Mouse (Mus musculus) midbrain, embryonic 14.5 days (tissue): ENCODE results near the gene Ltv1. TPM values are rescaled to one million over a fixed set of nuclear protein-coding genes. Genes with fewer than 3 reads are reported as not detected.

ENCODE experiments used
- ATAC-seq: fragments of 200-750 bp; cut with Nextera tagmentation; 2 replicates; pipeline ENCODE4 v1.8.0; 2017; ENCODE audit warnings: moderate number of reproducible peaks, moderate library complexity; ENCODE audit not compliant: low FRiP score, low TSS enrichment
- DNase-seq: peaks from one replicate; pipeline ENCODE4 v3.0.0-alpha.2; 2015
- H3K27ac ChIP-seq: fragments of 300-500 bp; sonication (generic); replicated peaks from 2 replicates; pipeline ENCODE4 v1.5.1; 2014; ENCODE audit warnings: mild to moderate bottlenecking, low read depth, low read length, moderate library complexity
- H3K27me3 ChIP-seq: fragments of 300-500 bp; sonication (generic); 2 replicates; pipeline ENCODE4 v1.6.1; 2014; ENCODE audit warnings: low read length, control low read depth, mixed read lengths; ENCODE audit not compliant: control insufficient read depth, insufficient read depth
- H3K36me3 ChIP-seq: fragments of 300-500 bp; sonication (generic); 2 replicates; pipeline ENCODE4 v1.6.1; 2014; ENCODE audit warnings: low read length, control low read depth; ENCODE audit not compliant: control insufficient read depth, insufficient read depth
- H3K4me1 ChIP-seq: fragments of 300-500 bp; sonication (generic); 2 replicates; pipeline ENCODE4 v1.6.1; 2014; ENCODE audit warnings: mild to moderate bottlenecking, antibody characterized with exemption, low read length, control low read depth; ENCODE audit not compliant: control insufficient read depth, insufficient read depth
- H3K4me2 ChIP-seq: fragments of 300-500 bp; sonication (generic); 2 replicates; pipeline ENCODE4 v1.6.1; 2014; ENCODE audit warnings: mild to moderate bottlenecking, low read length, moderate library complexity
- H3K4me3 ChIP-seq: fragments of 300-500 bp; sonication (generic); replicated peaks from 2 replicates; pipeline ENCODE4 v1.5.1; 2014; ENCODE audit warnings: low read depth, low read length
- H3K9ac ChIP-seq: fragments of 300-500 bp; sonication (generic); replicated peaks from 2 replicates; pipeline ENCODE4 v1.6.1; 2014; ENCODE audit warnings: mild to moderate bottlenecking, low read length, moderate library complexity
- H3K9me3 ChIP-seq: fragments of 300-500 bp; sonication (generic); 2 replicates; pipeline ENCODE4 v1.6.1; 2016; ENCODE audit warnings: low read length, control low read depth, mixed read lengths; ENCODE audit not compliant: control insufficient read depth
- WGBS: fragments of 180-500 bp; shearing (Covaris S2); extraction: QIAGEN DNeasy Blood & Tissue Kit; methylation state at CpG from one replicate; pipeline ENCODE4 v1.1.7; 2014; 5-methylcytosine and 5-hydroxymethylcytosine counted together
- polyA plus RNA-seq: library from polyadenylated mRNA; unstranded; fragments of >200 nt; fragmentation: Nextera tagmentation; extraction: Ambion mirVana; gene quantifications from 2 replicates; pipeline ENCODE4 v1.2.1, GENCODE M21; 2014

Ltv1 gene
- polyA plus RNA-seq, 1 experiment from 2014 or later: 39.3 TPM

DNA sequence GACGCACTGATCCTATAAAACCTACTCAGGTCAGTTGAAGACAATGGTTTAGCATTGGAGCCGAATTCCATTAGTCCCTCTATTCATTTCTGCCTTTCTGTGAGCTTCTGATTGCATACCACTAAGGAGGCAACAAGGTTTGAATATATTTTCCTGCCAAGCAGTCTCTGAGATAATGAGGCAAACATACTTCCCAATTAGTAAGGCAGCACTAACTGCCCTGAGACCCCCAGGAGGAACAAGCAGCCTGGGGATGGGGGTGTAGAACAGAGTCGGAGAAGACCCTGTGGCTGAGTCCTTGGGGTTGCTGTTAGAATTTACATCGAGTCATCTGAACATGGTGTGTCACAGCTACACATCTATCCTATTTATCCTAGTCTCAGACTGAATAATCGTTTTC, 37.6 kb downstream of the Ltv1 start:
- Histone ChIP-seq H3K36me3 (no peaks in the 10 kb centered on the region), H3K4me3 (no peak overlapping the region), H3K9me3 (no peaks in the 10 kb centered on the region), H3K27ac (no peak overlapping the region), H3K9ac (no peak overlapping the region), H3K4me1 (0 out of 2 replicates have a peak, but pooled peaks cover 3% of the 10 kb centered on the region), H3K4me2 (no peak overlapping the region), H3K27me3 (no peaks in the 10 kb centered on the region)
- no peak for ATAC-seq
- WGBS: 81% methylated on average over 5 of the region's 5 CpGs
- DNase-seq: no peak

DNA sequence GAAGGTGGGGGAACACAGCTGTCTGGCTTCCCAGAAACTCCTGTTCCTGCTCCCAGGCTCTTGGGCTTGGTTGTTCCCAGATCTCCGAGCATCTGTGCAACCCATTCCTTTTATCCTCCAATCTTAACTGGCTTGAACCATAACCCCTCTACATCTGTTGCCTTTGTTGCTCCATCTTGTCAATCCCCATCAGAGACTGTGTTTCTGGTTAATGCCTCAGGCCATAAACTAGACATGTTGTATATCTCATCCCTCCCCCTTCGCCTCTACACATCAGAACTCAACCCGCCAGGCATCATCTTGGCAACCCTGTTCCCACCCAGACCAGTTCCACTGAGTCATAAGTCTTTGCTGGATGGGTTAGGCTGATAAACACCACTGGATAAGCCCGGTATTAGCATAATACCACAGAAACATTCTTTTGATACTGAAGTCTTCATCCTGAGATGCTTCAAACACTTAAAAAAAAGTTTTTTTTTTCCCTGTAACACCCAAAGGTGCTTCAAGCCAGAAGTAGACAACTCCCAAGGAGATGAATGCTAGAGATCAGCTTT, 40.1 kb downstream of the Ltv1 start:
- Histone ChIP-seq H3K9ac (no peak overlapping the region), H3K4me3 (no peak overlapping the region), H3K27ac (no peak overlapping the region), H3K27me3 (no peaks in the 10 kb centered on the region), H3K4me1 (0 out of 2 replicates have a peak, but pooled peaks cover 3% of the 10 kb centered on the region), H3K36me3 (no peaks in the 10 kb centered on the region), H3K4me2 (no peak overlapping the region), H3K9me3 (no peaks in the 10 kb centered on the region)
- DNase-seq (no peak), ATAC-seq (no peak)
- WGBS: 91% methylated on average over 4 of the region's 4 CpGs

DNA sequence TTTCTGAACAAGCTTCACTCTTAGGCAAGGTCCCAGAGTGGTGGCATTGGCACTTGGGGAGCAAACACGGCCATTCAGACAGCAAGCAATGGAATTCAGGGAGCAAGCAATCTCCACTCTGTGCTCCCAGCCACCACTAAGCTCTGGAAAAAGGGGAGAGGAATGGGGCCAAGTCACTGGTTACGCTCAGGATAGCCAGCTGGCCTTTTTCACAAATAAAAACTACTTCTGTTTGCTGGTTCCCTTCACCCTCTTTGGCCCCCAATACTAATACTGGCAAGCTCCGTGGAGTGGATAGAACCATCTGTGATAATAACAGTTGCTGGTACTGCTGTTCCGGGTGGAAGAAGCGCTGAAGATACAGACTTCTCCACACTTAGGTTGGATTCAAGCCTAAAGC, 41.6 kb downstream of the Ltv1 start:
- ATAC-seq (no peak), DNase-seq (no peak)
- Histone ChIP-seq H3K9me3 (no peaks in the 10 kb centered on the region), H3K27ac (no peak overlapping the region), H3K36me3 (no peaks in the 10 kb centered on the region), H3K27me3 (no peaks in the 10 kb centered on the region), H3K4me3 (no peak overlapping the region), H3K4me1 (0 out of 2 replicates have a peak, but pooled peaks cover 3% of the 10 kb centered on the region), H3K4me2 (no peak overlapping the region), H3K9ac (no peak overlapping the region)
- WGBS: 82% methylated on average over 5 of the region's 5 CpGs

DNA sequence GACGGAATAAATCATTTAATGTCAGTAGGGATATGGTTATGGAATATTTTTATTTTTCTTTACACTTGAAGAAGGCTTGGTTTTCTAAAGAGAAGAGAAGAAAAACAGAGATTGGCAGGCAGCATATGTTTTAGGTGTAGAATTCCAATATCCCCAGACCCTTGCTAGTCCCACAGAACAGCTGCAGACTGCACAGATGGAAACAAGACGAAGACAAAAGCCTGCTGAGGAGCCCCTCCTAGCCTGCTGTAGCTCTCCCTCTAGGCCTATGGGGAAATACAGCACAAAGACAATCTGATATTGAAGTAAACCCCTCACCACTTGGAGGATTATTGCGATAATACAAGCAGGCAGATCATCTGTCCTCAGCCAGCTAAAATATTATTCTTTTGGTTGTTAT, 42.5 kb downstream of the Ltv1 start:
- no peak overlapping the region for H3K4me3 ChIP-seq
- H3K36me3 ChIP-seq: no peaks in the 10 kb centered on the region
- H3K27ac ChIP-seq: no peak overlapping the region
- no peaks in the 10 kb centered on the region for H3K27me3 ChIP-seq
- ATAC-seq (no peak), DNase-seq (peak; percentile 25)
- no peak overlapping the region for H3K9ac ChIP-seq
- H3K4me2 ChIP-seq: no peak overlapping the region
- no peaks in the 10 kb centered on the region for H3K9me3 ChIP-seq
- H3K4me1 ChIP-seq: 0 out of 2 replicates have a peak, but pooled peaks cover 3% of the 10 kb centered on the region
- WGBS: 56% methylated on average over 3 of the region's 3 CpGs

DNA sequence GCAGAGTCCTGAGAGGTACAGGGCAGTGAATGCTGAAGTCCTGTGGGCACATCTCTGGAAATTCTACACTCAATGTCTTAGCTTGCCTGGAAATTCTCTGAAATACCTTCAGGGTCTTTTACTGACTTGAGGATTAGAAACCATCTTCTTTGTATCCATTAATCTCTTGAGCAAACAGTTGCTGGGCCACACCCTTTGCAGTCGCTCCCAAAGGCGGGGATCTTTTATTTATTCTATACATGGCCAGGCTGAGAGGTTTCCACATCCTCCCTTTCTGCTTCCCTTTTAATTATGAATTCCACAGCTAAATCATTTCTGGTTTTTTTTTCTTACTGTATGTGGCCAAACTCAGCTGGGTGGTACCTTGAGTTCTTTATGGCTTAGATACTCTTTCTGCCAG, 52.5 kb downstream of the Ltv1 start:
- Histone ChIP-seq H3K27ac (no peak overlapping the region), H3K9ac (no peak overlapping the region), H3K27me3 (no peaks in the 10 kb centered on the region), H3K4me2 (no peak overlapping the region), H3K36me3 (no peaks in the 10 kb centered on the region), H3K4me3 (no peak overlapping the region), H3K9me3 (no peaks in the 10 kb centered on the region), H3K4me1 (no peaks in the 10 kb centered on the region)
- DNase-seq (no peak), ATAC-seq (no peak)
- 67% methylated on average over 2 of the region's 2 CpGs for WGBS

DNA sequence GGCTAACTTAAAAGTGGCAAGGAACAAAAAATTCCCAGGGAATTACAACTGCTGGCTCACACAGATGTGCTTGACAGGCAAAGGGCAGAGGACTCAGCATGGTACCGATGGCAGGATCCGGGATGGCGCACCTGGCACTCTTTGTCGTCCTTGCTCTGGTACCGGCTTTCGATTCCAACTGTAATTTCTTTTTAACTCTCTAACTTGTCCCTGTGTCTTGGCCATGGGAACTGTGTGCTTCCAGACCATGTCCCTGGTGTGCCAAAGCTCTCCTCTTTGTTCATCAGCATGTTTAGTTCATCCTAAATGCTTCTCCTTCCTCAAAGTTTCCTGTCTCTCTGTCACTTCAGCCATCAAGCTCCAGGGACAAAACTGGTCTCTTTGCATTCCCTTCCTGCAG, 55.1 kb downstream of the Ltv1 start:
- ATAC-seq (no peak), DNase-seq (no peak)
- Histone ChIP-seq H3K4me1 (no peaks in the 10 kb centered on the region), H3K36me3 (no peaks in the 10 kb centered on the region), H3K9me3 (no peaks in the 10 kb centered on the region), H3K4me3 (no peak overlapping the region), H3K4me2 (no peak overlapping the region), H3K27ac (no peak overlapping the region), H3K9ac (no peak overlapping the region), H3K27me3 (no peaks in the 10 kb centered on the region)
- 93% methylated on average over 6 of the region's 6 CpGs for WGBS

DNA sequence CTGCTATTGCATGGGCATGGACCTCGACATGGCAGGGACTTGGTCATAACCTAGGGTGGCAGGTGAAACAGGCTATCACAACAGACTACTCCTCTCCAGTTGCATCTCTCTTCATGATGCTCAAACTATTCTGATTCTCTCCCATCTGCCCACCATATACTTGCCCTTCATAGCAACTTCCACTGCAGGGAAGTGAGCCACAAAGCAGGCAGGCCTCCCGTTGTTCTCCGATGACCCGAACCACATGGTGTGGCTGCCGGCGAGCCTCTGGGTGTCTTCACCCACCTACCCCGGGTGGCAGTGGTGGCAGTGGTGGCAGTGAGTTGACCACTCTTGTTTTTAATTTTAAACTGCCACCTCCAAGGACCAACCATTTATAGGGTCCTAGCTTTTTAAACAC, 57.2 kb downstream of the Ltv1 start:
- H3K27ac ChIP-seq: no peak overlapping the region
- WGBS: 91% methylated on average over 7 of the region's 7 CpGs
- no peaks in the 10 kb centered on the region for H3K36me3 ChIP-seq
- H3K4me3 ChIP-seq: no peak overlapping the region
- no peak for ATAC-seq
- DNase-seq: no peak
- H3K9me3 ChIP-seq: no peaks in the 10 kb centered on the region
- H3K4me2 ChIP-seq: no peak overlapping the region
- no peaks in the 10 kb centered on the region for H3K4me1 ChIP-seq
- H3K9ac ChIP-seq: no peak overlapping the region
- H3K27me3 ChIP-seq: no peaks in the 10 kb centered on the region

DNA sequence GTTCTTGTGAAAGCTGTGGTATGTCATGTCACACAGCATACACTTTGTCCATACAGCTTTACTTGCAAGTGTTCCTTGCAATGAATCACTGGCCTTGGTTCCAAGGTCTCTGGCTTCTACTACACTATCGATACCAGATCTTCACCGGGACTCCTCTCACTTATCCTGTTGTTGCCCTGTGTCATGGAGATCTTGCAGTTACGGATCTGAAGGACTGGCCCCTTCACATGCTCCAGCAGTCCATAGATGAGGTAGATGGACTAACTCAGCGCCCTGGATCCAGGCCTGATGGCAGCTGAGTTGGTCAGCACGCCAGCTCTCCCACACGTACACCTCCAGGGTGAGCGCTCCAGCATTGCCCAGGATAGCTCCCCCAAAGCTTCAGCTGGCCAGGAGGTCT, 57.7 kb downstream of the Ltv1 start:
- H3K9me3 ChIP-seq: no peaks in the 10 kb centered on the region
- H3K36me3 ChIP-seq: no peaks in the 10 kb centered on the region
- H3K9ac ChIP-seq: no peak overlapping the region
- no peak overlapping the region for H3K27ac ChIP-seq
- ATAC-seq (no peak), DNase-seq (no peak)
- no peaks in the 10 kb centered on the region for H3K4me1 ChIP-seq
- 96% methylated on average over 7 of the region's 7 CpGs for WGBS
- H3K4me2 ChIP-seq: no peak overlapping the region
- H3K27me3 ChIP-seq: no peaks in the 10 kb centered on the region
- H3K4me3 ChIP-seq: no peak overlapping the region

DNA sequence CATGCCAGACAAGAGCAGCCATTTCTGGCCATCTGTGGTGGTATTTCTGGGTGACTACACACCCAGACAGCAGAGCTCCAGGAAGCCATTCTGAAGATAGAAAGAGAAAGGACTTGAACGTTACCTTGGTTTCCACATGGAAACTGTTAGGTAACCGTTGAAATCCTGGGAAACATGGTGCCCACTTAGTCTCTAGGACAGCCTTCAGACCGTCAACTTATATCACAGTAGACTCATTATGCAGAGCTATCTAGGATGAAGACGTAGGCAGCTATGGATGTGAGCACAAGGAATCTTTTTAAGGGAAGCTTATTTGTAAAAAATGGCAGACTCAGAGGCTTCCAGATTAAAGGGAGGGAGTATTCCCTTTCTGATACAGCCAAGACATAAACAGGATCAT, 59.1 kb downstream of the Ltv1 start:
- Histone ChIP-seq H3K4me1 (no peaks in the 10 kb centered on the region), H3K4me2 (no peak overlapping the region), H3K9me3 (no peaks in the 10 kb centered on the region), H3K27me3 (no peaks in the 10 kb centered on the region), H3K27ac (no peak overlapping the region), H3K9ac (no peak overlapping the region), H3K36me3 (no peaks in the 10 kb centered on the region), H3K4me3 (no peak overlapping the region)
- ATAC-seq (no peak), DNase-seq (no peak)
- 86% methylated on average over 4 of the region's 4 CpGs for WGBS
